Mouse (Mus musculus): ENCODE measurements around the gene Dnaaf2.

DNA sequence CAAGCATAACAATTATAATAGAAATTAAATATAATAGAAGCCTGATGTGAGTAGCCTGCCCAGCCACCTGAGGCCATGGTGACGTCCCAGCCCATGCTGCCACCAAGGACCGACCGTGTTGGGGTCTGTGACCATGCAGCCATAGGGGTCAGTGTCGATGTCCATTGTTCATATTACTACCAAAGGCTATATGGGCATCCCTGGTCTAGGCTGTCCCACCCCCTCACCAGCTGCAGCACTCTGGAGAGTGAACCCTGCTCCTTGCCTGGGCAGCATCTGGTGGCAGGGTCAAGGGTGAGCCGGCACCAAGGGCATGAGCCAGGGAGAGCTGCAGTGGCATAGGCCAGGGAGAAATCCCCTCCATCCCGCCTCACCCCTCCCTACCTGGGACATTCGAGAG, 58.4 kb downstream of the Dnaaf2 start:
- TF ChIP-seq POLR2A (IDR thresholded peaks at IDR 0.05; ENCODE audit: extremely low read depth, insufficient read depth, low read length) (no peak), CTCF (IDR thresholded peaks at IDR 0.05; ENCODE audit: low read depth, low read length) (no peak)

Data from liver, adult 2 months (tissue).